Mouse (Mus musculus): Measurements from ENCODE around the gene Cntnap1.

DNA sequence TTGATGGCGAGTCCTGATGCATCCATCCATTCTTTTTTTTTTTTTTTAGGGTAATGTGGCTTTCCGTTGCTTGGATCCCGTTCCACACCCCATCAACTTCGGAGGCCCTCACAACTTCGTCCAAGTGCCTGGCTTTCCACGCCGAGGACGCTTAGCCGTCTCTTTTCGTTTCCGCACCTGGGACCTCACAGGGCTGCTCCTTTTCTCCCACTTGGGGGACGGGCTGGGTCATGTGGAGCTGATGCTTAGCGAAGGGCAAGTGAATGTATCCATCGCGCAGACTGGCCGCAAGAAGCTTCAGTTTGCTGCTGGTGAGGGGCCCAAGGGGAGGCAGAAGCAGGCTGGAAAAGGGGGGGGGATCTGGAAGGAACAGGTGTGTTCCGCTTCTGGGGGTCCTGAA lies 9.9 kb downstream of the Cntnap1 start:
- TF ChIP-seq POLR2A (IDR thresholded peaks at IDR 0.05; ENCODE audit: borderline replicate concordance, insufficient read depth, low read length) (no peak), CTCF (IDR thresholded peaks at IDR 0.05; ENCODE audit: borderline replicate concordance, insufficient read depth, low read depth, low read length) (no peak)

Data from cerebellum, adult 2 months (tissue).